Mouse (Mus musculus) embryonic facial prominence, embryonic 12.5 days (tissue): ENCODE data around the gene Itgb2. TPM values are rescaled to one million over a fixed set of nuclear protein-coding genes. Genes with fewer than 3 reads are reported as not detected.
A peak's percentile ranks its signal among the peaks of the same experiment; 100 is the strongest.

Source experiments
- ATAC-seq: fragments of 200-750 bp; cut with Nextera tagmentation; 2 replicates; pipeline ENCODE4 v1.8.0; 2017; ENCODE audit not compliant: insufficient number of reproducible peaks, insufficient read depth, low FRiP score, low TSS enrichment
- H3K27ac ChIP-seq: fragments of 300-500 bp; sonication (generic); 2 replicates; pipeline ENCODE4 v1.5.1; 2016; ENCODE audit warnings: mild to moderate bottlenecking
- H3K27me3 ChIP-seq: fragments of 300-500 bp; sonication (generic); 2 replicates; pipeline ENCODE4 v1.6.1; 2016; ENCODE audit warnings: mild to moderate bottlenecking, moderate library complexity
- H3K36me3 ChIP-seq: fragments of 300-500 bp; sonication (generic); 2 replicates; pipeline ENCODE4 v1.6.1; 2016; ENCODE audit warnings: mild to moderate bottlenecking
- H3K4me1 ChIP-seq: fragments of 300-500 bp; sonication (generic); 2 replicates; pipeline ENCODE4 v1.6.1; 2016
- H3K4me2 ChIP-seq: fragments of 300-500 bp; sonication (generic); replicated peaks from 2 replicates; pipeline ENCODE4 v1.6.1; 2016; ENCODE audit warnings: mild to moderate bottlenecking, moderate library complexity
- H3K4me3 ChIP-seq: fragments of 300-500 bp; sonication (generic); 2 replicates; pipeline ENCODE4 v1.5.1; 2016; ENCODE audit warnings: mild to moderate bottlenecking
- H3K9ac ChIP-seq: fragments of 300-500 bp; sonication (generic); 2 replicates; pipeline ENCODE4 v1.6.1; 2016; ENCODE audit warnings: mild to moderate bottlenecking, moderate library complexity
- H3K9me3 ChIP-seq: fragments of 300-500 bp; sonication (generic); 2 replicates; pipeline ENCODE4 v1.6.1; 2016; ENCODE audit warnings: mild to moderate bottlenecking, moderate library complexity
- WGBS: fragments of 180-500 bp; shearing (Covaris S2); methylation state at CpG from one replicate; pipeline ENCODE4 v1.1.7; 2016; 5-methylcytosine and 5-hydroxymethylcytosine counted together
- polyA plus RNA-seq: library from polyadenylated mRNA; unstranded; fragments of >200 nt; fragmentation: Nextera tagmentation; extraction: Ambion mirVana; gene quantifications from 2 replicates; pipeline ENCODE4 v1.2.1, GENCODE M21; 2016

Gene Itgb2
- polyA plus RNA-seq, 1 experiment from 2014 or later = 1.3 TPM

DNA sequence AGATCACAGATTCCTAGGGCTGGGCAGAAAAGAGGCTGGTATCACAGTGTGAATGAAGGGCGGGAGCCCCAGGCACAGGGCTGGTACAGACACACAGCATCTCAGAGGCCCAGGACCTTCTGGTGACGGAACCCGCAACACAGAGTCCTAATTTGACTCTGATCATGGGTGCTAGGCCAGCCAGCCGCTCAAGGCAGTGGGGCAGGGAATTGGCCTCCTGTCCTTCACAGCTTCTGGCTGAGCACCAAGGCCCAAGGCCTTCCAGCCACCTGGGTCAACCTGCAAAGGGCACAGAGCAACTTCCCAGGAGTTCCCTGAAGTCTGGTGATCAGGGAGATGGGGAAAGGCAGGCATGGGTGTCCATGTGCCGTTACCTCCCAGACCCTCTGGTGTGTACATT, 12.3 kb upstream of the Itgb2 start:
- no peak overlapping the region for H3K4me3 ChIP-seq
- H3K4me2 ChIP-seq = no peak overlapping the region
- H3K9me3 ChIP-seq = no peaks in the 10 kb centered on the region
- H3K4me1 ChIP-seq = peaks cover 33% of the 10 kb centered on the region
- no peaks in the 10 kb centered on the region for H3K27me3 ChIP-seq
- no peak for ATAC-seq
- no peak overlapping the region for H3K27ac ChIP-seq
- peaks cover 13% of the 10 kb centered on the region for H3K36me3 ChIP-seq
- WGBS = 88% methylated on average over 5 of the region's 5 CpGs
- H3K9ac ChIP-seq = no peak overlapping the region

GRCm38 (mm10) chr10:77519191-77519590, 10.9 kb upstream of the Itgb2 start:
- WGBS = 80% methylated on average over 3 of the region's 3 CpGs
- peaks cover 32% of the 10 kb centered on the region for H3K4me1 ChIP-seq

DNA sequence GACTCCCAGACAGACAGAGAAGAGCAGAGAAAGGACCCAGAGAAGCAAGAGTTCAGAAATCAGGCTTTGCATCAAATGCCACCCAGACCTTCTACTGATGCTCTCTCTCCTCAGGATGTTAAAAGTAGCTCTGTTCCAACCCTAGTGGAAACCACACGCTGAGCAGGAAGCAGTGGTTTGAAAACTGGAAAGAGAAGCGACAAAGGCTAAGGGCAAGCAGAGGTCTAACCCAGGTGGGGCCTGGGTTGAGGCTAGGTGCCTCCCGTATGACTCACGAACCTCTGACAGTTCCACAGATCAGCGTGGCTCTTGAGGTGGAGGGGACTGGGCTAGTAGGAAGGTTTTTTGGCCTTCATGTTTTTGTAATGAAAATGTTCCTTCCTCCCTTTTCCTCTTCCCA, 9.6 kb upstream of the Itgb2 start:
- H3K4me3 ChIP-seq = no peak overlapping the region

More at GRCm38 (mm10) chr10:77519191-77519590, 10.9 kb upstream of the Itgb2 start:
- no peaks in the 10 kb centered on the region for H3K27me3 ChIP-seq
- H3K9ac ChIP-seq = no peak overlapping the region
- H3K36me3 ChIP-seq = peaks cover under 1% of the 10 kb centered on the region; the same call in 1 of the 2 replicates
- no peak for ATAC-seq
- no peaks in the 10 kb centered on the region for H3K9me3 ChIP-seq
- no peak overlapping the region for H3K4me2 ChIP-seq
- H3K27ac ChIP-seq = no peak overlapping the region
- H3K4me3 ChIP-seq = no peak overlapping the region

DNA sequence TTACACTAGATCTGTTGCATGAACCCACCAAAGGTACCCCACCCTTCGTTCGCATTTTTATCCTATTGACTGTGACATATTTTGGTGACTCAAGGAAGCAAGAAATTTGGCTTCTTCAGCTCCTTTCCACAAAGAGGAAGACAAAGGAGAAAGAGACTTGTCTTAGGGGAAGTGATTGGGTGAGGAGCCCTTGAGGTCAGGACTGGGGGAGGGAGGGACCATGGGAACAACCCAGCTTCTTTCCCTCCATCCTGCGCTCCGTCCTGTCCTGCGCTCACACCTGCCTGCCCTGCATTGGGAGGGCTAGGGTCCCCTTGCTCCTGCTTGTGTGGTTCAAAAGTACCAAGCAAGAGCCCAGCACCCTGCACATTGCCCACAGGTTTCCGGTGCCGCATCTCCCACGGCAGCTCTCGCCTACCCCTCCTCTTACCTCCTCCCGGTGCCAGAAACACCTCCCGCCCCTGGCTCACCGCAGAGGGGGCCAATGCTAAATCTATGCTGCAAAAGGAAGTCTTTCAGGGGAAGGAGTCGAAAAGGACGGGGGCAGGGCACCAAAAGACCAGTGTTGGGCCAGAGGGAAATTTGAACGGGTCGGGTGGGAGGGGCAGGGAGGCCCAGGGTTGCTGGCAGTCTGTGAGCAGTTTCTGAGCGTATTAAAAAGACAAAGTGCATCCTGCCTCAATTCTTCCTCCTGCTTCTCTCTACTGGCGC, 7.9 kb upstream of the Itgb2 start:
- ATAC-seq = 0 out of 2 replicates have a peak, but pooled peaks have one; percentile 17
- no peak overlapping the region for H3K27ac ChIP-seq
- 12% methylated on average over 18 of the region's 18 CpGs for WGBS

More for the DNA sequence above, 9.6 kb upstream of the Itgb2 start:
- Histone ChIP-seq H3K36me3 (no peaks in the 10 kb centered on the region), H3K4me2 (no peak overlapping the region), H3K27ac (no peak overlapping the region), H3K27me3 (no peaks in the 10 kb centered on the region), H3K9ac (no peak overlapping the region), H3K9me3 (no peaks in the 10 kb centered on the region), H3K4me1 (peaks cover 22% of the 10 kb centered on the region)
- no peak for ATAC-seq
- WGBS = 90% methylated on average over 5 of the region's 5 CpGs

DNA sequence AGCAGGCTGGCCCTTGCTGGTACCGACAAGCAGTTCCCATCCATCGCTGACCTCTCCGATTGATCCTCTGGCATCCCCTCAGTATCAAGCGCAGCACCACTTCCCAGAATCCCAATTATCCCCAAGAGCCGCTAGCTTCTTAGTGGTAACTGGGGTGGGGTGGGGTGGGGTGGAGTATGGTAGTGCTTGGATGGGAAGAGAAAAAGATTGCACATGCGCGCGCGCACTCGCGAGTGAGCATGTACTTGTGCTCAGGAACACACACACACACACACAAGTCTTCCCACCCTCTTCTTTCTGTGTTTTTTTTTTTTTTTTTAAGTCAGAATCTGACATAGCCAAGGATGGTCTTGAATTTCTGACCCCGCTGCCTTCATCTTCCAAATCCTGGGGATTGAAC, 7.3 kb upstream of the Itgb2 start:
- peak overlapping the region; percentile 30 for H3K4me3 ChIP-seq
- peaks cover 8% of the 10 kb centered on the region for H3K4me1 ChIP-seq
- no peak for ATAC-seq
- H3K27me3 ChIP-seq = no peaks in the 10 kb centered on the region
- peak overlapping the region; percentile 45; the same call in 1 of the 2 replicates for H3K9ac ChIP-seq
- H3K36me3 ChIP-seq = no peaks in the 10 kb centered on the region
- H3K9me3 ChIP-seq = no peaks in the 10 kb centered on the region
- WGBS = 50% methylated on average over 12 of the region's 12 CpGs
- H3K27ac ChIP-seq = no peak overlapping the region
- peak overlapping the region; percentile 59 for H3K4me2 ChIP-seq

More for the DNA sequence above, 7.9 kb upstream of the Itgb2 start:
- H3K9ac ChIP-seq = peak overlapping the region; percentile 45; the same call in 1 of the 2 replicates
- peaks cover 10% of the 10 kb centered on the region for H3K4me1 ChIP-seq
- no peaks in the 10 kb centered on the region for H3K9me3 ChIP-seq
- no peaks in the 10 kb centered on the region for H3K36me3 ChIP-seq
- no peaks in the 10 kb centered on the region for H3K27me3 ChIP-seq
- H3K4me3 ChIP-seq = peak overlapping the region; percentile 30
- peak overlapping the region; percentile 59 for H3K4me2 ChIP-seq

- H3K9ac ChIP-seq = no peak overlapping the region
- H3K4me3 ChIP-seq = no peak overlapping the region
- H3K9me3 ChIP-seq = no peaks in the 10 kb centered on the region
- no peak overlapping the region for H3K4me2 ChIP-seq
- no peak for ATAC-seq
- H3K27ac ChIP-seq = no peak overlapping the region
- H3K4me1 ChIP-seq = peaks cover 8% of the 10 kb centered on the region
- 76% methylated on average over 7 of the region's 7 CpGs for WGBS
- no peaks in the 10 kb centered on the region for H3K27me3 ChIP-seq
- no peaks in the 10 kb centered on the region for H3K36me3 ChIP-seq
Measured at GRCm38 (mm10) chr10:77523321-77523720, 6.7 kb upstream of the Itgb2 start.

DNA sequence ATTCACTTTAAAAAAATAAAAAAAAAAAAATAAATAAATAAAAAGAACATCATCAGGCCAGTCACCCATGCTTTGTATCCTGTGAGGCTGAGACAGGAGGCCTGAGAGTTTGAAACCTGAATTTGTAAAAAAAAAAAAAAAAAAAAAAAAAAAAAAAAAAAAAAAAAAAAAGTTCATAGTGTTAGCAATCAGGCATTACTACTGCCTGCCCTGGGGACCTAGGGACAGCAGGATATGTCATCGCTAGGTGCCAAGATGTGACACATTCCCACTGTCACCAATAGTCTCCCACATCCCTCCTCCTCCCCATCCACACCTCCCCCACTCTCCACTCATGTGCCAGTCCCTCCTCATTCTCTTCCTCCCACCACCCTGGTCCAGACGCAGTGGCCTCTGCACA, 3.6 kb upstream of the Itgb2 start:
- Histone ChIP-seq H3K4me3 (no peak overlapping the region), H3K27me3 (no peaks in the 10 kb centered on the region), H3K4me1 (peaks cover 11% of the 10 kb centered on the region), H3K36me3 (no peaks in the 10 kb centered on the region), H3K9me3 (no peaks in the 10 kb centered on the region), H3K9ac (no peak overlapping the region), H3K4me2 (no peak overlapping the region), H3K27ac (no peak overlapping the region)
- ATAC-seq = no peak
- WGBS = 72% methylated on average over 2 of the region's 2 CpGs

DNA sequence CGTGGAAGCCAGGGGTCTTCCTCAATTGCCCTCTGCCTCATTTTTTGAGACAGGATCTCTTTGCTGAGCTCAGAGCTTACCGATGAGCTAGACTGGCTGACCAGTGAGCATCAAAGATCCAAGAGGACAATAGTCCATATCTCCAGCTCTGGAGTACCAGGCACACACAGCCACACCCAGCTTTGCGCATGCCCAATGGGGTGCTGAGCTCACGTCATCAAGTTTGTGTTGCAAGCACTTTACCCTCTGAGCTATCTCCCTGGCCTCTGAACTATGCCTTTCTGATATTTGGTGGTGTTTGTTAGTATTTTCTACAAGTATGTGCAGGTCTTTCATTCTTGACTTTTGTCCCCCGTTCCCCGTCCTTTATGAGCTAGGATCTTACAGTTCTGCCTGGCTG, 1.4 kb upstream of the Itgb2 start:
- Histone ChIP-seq H3K4me2 (no peak overlapping the region), H3K9me3 (no peaks in the 10 kb centered on the region), H3K4me3 (no peak overlapping the region), H3K36me3 (no peaks in the 10 kb centered on the region), H3K27ac (no peak overlapping the region), H3K9ac (no peak overlapping the region), H3K27me3 (no peaks in the 10 kb centered on the region), H3K4me1 (0 out of 2 replicates have a peak, but pooled peaks cover 3% of the 10 kb centered on the region)
- WGBS = 93% methylated on average over 6 of the region's 6 CpGs
- no peak for ATAC-seq

DNA sequence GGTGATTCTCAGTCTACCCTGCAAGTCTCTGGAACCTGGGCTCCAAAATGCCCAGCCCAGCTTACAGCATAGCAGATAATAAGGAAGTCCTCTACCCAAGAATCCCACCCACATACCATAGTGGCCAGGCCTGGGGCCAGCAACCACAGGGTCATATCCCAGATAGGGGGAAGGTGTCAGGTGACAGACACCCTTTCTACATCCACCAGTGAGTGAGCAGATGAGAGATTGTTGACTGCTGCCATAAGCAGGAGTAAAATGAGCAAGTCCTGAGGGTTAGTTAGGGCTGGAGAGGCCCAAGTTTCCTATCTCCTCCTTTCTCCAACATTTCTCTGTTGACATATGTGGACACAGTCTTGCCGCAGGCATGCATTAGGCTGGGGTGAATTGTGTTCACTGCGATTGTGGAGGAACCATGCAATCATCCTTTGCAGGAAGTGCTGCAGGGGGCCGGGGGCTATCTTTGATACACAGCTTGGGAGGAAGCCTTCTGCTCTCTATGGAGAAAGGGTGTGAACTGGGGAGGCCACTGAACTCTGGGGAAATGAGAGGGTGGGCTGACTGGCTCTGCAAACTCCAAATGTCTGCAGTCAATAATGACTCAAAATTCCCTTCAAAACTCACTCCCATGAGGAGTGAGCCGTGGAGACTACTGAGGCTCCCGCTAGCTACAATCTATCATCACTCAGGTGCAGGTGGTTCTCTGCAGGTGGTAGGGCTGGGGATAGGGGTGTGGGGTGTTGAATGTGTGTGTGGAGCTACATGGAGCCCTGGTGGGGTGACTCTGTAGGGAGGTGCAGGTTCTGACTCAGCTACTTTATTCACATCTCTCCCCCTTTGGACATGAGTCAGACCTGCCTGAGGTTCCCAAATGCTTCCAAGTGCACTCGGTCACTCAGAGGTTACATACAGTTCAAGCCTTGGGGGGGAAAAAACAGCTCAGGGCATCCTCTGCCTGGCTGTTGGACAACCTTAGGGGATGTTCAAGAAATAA, 1.3 kb downstream of the Itgb2 start:
- Histone ChIP-seq H3K4me3 (no peak overlapping the region), H3K9ac (no peak overlapping the region), H3K4me2 (no peak overlapping the region), H3K9me3 (no peaks in the 10 kb centered on the region), H3K36me3 (no peaks in the 10 kb centered on the region), H3K27ac (no peak overlapping the region), H3K27me3 (no peaks in the 10 kb centered on the region), H3K4me1 (0 out of 2 replicates have a peak, but pooled peaks cover 3% of the 10 kb centered on the region)
- WGBS = 77% methylated on average over 6 of the region's 6 CpGs
- no peak for ATAC-seq

GRCm38 (mm10) chr10:77532020-77532413, 2.0 kb downstream of the Itgb2 start:
- no peaks in the 10 kb centered on the region for H3K27me3 ChIP-seq
- H3K27ac ChIP-seq = no peak overlapping the region
- no peak overlapping the region for H3K9ac ChIP-seq
- no peaks in the 10 kb centered on the region for H3K36me3 ChIP-seq
- no peak overlapping the region for H3K4me3 ChIP-seq
- H3K4me2 ChIP-seq = no peak overlapping the region
- H3K9me3 ChIP-seq = no peaks in the 10 kb centered on the region
- 80% methylated on average over 1 of the region's 1 CpGs for WGBS
- 0 out of 2 replicates have a peak, but pooled peaks cover 3% of the 10 kb centered on the region for H3K4me1 ChIP-seq
- ATAC-seq = no peak

DNA sequence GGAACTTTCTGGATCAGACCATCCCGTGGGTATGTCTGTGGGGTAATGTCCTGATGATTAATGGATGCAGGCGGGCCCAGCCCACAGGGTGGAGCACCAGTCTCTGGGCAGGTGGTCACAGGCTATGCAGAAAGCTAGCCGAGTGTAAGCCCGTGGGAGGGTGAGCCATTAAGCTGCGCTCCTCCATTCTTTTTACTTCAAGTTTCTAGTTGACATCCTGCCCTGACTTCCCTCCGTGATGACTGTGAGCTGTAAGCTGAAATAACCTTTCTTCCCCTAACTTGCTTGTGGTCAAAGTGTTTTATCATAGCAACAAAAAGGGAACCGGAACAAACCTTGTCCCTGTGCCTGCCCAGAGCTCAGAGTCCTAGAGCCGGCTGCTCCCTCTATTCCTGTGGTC, 6.7 kb downstream of the Itgb2 start:
- no peak overlapping the region for H3K9ac ChIP-seq
- ATAC-seq = no peak
- H3K4me3 ChIP-seq = no peak overlapping the region
- H3K27ac ChIP-seq = no peak overlapping the region
- H3K9me3 ChIP-seq = no peaks in the 10 kb centered on the region
- H3K4me1 ChIP-seq = no peaks in the 10 kb centered on the region
- no peak overlapping the region for H3K4me2 ChIP-seq
- WGBS = 76% methylated on average over 8 of the region's 8 CpGs
- no peaks in the 10 kb centered on the region for H3K27me3 ChIP-seq
- no peaks in the 10 kb centered on the region for H3K36me3 ChIP-seq
